Mouse (Mus musculus): Measurements from ENCODE around the gene Mpc1.
"Not testable (repeated sequence)": the region's sequence is repeated elsewhere in the genome, so short reads cannot be mapped to it uniquely, and the experiment has no call there.

The Mpc1 gene

DNA sequence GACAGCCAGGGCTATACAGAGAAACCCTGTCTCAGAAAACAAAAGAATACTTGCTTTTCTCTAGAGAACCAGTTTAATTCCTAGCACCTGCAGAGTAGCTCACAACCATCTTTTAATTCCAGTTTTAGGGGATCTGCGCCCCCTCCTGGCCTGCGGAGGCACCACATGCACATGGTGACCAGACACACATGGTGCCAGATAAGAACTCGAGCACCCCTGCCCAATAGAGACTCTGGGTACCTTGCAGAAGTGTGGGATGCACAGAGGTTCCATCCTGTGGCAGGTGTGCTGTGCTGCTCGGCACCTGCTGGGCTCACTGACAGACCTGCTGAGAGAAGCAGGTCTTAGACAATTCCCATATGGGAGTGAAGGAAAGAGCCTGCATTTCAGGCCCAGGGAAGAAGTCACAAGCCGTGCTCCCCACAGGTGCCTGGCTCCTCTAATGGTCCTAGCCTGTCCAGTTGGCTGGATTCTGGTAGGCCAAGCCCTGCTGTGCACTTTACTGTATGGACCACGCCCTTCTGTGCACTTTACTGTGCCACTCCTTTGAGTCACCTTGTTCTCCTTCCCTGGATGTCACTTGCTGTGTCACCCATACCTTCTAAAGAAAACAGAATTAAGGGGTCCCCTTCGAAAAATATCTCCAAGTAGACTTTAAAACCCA, 45.9 kb downstream of the Mpc1 start:
- DNase-seq (ENCODE audit: low spot score): no peak

DNA sequence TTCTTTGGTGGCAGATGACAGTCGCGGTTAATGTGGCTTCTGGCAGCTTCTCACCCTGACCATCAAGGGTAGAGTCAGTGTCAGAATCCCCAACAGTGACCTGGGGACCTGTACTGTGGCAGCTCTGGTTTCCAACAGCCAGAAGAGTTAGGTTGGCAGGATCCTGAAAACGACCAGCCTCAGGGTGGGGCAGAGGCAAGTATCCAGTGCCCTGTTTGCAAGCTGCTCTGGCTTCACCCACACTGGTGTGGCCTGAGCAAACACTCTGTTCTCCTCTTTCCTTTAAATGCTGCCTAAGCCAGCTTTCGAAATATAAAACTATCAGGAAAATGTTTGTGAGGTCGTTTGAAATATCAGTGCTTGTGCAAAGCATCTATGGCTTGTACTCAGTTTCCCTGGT, 47.9 kb downstream of the Mpc1 start:
- DNase-seq (ENCODE audit: low spot score): no peak

DNA sequence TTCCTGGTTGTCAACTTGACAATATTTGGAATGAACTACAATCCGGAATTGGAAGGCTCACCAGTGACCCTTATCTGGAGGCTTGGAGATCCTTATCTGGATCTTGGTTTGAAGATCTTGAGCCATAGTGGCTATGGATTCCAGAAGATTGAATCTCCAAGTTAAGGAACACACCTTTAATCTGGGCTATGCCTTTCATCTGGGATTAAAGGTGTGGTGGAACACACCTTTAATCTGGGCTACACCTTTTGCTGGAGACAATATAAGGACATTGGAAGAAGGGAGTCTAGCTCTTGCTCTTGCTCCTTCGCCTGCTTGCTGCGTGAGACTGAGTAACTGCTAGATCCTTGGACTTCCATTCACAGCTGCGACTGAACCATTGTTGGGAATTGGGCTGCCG, 54.5 kb downstream of the Mpc1 start, which contains the start of gene Prr18:
Gene Prr18 (plus strand): TSS at position 301 of the 400 bp plus-strand sequence.
- DNase-seq (ENCODE audit: low spot score): not testable (repeated sequence)

DNA sequence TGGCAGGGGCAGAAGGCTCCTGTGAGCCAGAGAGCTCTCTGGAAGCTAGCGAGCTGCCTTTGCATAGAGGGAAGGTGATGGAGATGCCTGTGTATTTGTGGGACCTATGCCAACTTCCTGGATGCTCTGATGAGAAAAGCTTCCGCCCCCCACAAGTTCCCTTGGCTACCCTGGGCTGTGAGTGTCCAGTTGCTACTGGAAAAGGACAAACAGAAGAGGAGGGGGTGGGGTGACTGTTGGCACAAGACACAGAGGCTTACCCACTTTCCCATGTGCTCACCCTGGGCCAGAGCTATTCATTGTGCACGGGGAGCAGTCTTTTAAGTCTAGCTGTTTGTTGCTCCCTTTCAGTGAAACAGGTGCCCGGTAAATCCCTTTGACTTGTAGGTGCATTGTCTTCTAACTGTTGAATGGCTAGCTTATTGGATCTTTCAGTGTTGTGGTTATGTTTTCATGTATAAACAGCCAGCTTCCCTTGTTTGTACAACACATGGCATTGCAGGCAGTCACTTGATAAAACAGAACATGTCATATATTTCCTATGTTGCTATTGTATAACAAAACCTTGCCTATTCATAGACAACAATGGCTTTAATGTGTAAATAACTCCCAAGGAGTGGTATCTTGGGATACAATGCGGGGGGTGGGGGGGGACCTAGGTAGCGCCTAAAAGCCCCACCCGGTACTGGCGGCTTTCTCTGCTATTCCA, 57.1 kb downstream of the Mpc1 start:
- DNase-seq (ENCODE audit: low spot score): no peak

DNA sequence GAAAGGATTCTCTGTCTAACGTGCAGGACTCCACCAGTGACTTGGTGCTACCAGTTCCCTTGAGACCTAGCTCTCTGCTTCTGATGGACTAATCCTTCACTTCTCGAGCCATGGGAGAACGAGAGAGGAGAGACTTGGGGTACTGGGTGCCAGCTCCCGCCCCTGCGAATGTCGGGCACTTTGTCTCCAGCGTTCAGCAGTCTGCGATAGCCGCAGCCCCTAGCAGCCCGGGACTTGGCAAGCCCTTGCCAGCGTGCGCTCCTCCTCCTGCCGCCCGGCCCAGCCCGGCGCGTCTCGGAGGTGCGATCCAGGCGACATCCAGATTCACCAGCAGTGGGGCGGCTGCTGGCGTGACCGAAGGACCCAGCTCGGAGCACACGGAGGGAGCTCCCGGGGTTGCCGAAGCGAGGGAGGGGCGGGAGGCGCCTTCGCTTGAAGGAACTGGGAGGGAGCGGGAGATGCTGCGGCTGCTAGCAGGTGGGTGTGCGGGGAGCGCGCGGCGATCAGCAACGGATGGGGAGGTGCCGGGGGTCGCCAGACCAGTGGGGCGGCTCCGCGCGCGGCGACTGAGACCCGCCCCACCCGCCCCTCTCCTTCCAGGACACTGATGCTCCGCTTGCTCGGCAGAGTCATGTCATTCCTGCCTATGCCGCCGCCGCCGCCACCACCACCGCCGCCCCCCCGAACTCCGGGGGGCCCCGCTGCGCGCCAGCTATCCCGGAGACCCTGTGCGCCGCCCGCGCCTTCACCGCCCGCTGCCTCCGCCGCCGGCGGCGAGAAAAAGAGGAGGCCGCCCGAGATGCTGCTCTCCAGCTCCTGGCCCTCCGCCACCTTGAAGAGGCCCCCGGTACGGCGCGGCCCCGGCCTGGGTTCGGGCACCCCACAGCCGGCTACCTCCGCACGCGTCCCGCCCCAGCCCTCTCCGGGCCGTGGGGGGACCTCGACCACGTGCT, 58.0 kb downstream of the Mpc1 start:
- no peak for DNase-seq (ENCODE audit: low spot score)

DNA sequence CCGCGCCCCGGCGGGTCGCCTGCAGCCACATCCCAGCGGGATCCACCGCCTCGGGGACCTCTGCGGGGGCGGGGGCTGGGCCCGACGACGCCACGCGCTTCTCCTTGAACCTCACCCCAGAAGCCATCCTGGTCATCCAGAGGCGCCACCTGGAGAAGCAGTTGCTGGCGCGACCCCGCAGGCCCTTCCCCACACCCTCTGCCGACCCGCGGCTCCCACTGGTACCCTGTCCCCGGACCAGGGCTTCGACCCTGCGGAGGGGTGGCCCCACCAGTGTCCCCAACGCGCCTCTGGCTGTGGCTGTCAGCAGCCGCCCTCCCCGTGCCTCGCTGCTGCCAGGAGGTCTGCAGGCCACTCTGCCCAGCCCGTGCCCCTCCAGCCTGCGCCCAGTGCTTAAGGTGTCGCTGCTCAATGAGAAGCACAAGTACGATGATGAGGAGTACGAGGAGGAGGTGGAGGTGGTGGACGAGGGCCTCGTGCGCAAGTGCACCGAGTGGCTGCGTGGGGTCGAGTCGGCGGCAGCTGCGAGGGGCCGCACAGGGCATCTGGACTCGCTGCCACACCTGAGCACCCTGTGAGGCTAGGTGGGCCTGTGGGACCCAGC, 58.8 kb downstream of the Mpc1 start:
- DNase-seq (ENCODE audit: low spot score): no peak

DNA sequence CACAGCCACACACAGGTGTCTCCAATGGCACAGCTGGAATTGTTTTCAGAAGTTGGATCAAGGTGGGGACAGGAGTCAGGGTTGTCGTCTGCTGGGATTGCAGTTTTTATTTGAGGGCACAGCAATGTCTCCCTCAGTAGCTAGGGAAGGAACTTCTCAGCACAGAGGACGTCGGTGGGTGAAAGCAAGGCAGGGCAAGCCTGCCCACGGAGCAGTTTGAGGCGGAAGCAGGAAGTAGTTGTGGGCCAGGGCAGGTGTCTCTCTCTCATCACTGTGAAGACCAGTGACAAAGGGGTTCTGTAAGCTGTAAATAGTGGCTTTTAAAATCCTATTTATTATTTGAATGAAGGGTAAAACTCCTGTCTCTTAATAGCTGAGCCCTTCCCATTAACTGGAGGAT, 60.0 kb downstream of the Mpc1 start:
- no peak for DNase-seq (ENCODE audit: low spot score)

DNA sequence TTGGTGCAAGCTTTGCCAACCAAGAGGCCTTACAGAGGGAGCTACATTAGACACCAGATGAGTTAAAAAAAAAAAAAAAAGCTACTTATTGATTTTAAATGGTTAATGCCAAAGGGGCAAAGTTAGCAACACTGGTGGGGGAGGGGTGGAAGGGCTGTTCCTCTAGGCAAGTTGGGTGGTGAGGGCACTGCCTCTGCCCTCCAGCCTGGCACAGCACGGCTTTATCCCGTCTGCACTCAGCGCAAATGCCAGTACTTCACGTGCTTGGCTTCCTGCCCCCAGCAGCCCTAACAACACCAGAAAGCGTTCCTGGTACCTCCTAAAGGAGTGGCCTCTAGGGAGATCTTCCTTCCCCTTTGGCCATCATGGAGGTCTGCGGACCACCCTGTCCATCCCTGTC, 60.7 kb downstream of the Mpc1 start:
- DNase-seq (ENCODE audit: low spot score): no peak

All from left cerebral cortex, adult 11 months (tissue).